Mouse (Mus musculus) layer of hippocampus, postnatal 25 days (tissue): ENCODE results near the gene Ntrk3. TPM values are rescaled to one million over a fixed set of nuclear protein-coding genes. Genes with fewer than 3 reads are reported as not detected.

Source experiments
- DNase-seq, 2 experiments: peaks; one replicate each; pipeline ENCODE4 v3.0.0; 2022; ENCODE audit warnings: mixed read lengths in 2 of 2, low spot score in 1 of 2; ENCODE audit errors: extremely low spot score in 1 of 2
- total RNA-seq, 2 experiments: library from RNA; stranded (reverse); gene quantifications; 2 replicates each; pipeline ENCODE4 v1.2.3; 2021

Ntrk3 gene
- total RNA-seq, 2 experiments from 2014 or later, result 171 to 232 TPM

DNA sequence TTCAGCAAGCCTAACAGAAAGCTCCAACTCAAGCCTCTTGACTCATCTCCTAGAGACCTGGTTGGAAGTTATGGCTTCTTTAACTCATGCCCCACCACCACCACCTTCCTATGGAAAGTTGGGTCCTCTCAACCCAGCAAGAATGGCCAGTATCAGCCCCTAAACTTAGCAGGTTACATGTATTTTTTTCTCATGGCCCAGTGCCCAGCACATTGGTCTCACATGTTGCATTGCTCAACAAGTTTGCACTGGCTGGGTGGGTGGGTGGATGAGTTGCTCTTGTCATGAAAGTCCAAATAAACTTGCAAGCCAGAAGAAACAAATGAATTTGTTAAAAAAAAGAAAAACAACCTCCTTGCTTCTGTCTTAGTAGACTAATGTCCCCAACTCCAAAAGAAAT lies 353.7 kb downstream of the Ntrk3 start:
- DNase-seq, result no peak

DNA sequence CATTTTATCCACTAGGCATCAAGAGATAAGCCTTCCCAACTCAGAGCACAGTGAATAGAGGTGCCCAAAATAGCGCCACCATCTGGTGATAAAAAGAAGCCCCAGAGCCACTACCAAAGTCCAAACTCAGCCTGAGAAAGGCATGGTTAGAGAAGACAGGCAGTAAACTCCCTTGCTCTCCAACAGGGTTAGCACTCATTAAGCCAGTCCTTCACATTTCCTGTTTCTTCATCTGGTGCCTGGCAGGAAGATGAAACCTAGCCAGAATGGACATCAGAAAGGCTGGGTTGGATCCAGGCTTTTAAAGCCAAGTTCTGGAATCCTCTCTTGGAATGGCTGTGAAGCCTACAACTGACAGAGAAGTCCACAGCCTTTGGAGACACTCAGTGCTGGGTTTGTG lies 355.7 kb downstream of the Ntrk3 start:
- DNase-seq, result no peak

DNA sequence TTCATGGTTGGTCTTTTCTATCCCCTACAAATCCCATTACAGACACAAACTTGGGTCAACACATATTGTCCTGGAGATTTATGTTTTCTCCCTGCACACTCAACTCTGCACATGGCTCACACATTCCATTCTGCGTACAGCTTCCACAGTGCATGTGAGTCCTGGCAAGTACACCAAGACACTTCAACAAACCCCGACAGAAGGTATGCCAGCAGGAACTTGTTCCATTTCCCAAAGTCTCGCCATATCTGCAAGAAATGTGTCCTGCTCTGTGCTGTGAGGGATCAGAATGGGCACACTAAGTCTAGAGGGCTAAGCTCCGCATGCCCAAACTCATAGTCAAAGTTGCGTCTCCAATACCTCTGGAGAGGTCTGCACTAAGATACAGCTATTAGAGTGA lies 358.0 kb downstream of the Ntrk3 start:
- no peak for DNase-seq

DNA sequence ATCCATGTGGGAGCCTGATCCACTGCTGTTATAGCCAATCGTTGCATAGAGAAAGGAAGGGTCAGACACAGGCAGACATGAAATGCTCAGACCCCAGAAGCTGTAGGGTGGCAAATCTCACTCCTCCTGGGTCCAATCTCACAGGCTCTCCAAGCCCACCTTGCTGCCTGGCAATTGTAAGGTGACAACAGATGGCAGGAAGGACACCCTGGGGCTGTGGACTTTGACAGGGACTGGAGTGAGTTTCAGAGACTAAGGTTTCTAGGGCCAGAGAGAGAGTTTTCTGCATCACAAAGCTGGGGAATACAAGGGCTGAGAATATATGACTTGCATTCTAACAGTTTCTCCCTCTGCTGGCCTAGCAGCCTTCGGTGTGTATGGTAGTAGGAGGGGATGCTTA lies 359.5 kb downstream of the Ntrk3 start:
- no peak for DNase-seq

DNA sequence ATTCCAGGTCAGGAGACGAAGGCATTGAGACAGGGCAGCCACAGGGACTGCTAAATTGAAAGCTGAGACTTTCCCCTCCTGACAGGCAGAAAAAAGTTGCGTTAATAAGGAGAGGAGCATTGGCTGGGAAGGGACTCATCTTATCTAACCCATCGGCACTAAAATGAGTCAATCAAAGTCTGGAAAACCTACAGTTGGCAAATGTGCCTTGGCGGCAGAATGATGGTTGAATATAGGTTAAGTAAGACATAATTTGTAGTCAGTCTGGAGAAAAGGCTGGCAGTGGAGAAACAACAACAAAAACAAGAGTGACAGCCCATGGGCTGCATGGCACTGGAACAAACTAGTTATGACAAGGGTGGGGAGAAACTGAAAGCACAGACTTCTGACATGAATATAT lies 360.9 kb downstream of the Ntrk3 start:
- DNase-seq, result no peak

DNA sequence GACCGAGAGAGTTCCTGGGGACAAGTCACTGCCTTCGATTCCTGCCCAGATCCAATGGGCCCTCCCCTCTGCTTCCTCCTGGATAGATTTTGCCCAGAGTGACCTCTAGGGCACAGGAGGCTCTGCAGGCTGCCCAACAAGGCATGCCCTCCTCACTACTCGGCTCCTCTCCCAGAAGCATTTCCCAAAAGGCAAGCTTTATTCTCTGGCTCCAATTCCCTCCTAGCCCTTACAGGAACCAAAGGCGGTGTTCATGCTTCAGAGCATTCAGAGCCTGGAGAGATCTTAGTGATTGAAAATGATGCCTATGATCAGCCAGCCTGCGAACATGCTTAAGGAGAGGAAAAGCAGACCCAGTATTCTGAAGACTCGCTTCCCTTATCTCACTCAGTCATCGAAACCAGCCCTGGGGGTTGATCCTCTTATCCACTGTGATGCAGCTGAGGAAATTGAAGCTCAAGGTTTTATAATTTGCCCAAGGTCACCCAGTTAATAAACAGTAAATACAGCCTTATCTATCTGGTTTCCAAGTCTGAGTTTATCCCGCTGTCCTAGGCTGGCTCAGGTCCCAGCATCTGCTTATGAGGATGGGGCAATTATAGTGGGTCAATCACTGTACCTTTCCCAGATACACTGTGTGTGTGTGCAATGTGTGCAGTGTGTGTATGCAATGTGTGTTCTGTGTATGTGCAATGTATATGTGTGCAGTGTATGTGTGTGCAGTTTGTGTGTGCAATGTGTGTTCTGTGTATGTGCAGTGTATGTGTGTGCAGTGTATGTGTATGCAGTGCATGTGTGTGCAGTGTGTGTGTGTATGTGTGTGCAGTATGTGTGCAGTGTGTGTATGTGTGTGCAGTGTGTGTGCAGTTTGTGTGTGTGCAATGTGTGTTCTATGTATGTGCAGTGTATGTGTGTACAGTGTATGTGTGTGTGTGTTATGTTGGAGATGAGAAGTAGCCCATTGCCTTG lies 376.2 kb downstream of the Ntrk3 start:
- DNase-seq, result no peak

DNA sequence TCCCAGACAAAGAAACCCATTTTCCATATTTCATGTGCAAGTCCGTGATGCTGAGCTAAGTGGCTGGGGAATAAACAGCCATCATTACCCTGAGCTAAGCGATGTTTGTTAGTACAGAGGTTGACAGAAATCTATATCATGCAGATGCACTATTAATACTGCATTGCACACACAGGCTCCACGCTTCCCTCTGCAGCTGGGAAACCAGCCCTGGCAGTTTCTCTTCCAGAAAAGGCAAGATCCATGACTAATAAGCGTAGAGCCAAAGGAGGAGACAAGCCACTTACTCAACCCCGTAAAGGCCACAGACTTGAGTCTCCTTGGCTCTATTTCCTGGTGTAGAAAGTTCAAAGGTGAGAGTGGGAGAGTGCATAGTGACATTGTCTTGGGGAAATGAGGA lies 390.3 kb downstream of the Ntrk3 start:
- no peak for DNase-seq

DNA sequence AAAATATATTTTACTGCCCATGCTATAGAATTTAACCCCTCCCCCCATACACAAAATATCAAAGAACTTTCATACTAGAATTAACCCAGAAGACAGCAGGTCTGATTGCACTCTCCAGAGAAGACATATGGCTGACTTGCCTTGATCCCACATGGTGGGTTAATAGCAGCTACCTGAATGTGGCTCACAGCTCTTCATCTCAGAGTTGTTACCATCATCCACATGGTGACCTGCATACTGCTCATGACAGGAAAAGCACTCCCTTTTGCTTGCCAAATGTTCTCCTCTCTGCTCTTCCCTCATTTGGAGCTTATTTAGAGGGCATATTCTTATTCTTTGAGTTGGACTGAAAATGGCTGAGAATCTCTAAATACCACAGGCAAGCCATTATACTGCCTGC lies 404.4 kb downstream of the Ntrk3 start:
- DNase-seq, result no peak

DNA sequence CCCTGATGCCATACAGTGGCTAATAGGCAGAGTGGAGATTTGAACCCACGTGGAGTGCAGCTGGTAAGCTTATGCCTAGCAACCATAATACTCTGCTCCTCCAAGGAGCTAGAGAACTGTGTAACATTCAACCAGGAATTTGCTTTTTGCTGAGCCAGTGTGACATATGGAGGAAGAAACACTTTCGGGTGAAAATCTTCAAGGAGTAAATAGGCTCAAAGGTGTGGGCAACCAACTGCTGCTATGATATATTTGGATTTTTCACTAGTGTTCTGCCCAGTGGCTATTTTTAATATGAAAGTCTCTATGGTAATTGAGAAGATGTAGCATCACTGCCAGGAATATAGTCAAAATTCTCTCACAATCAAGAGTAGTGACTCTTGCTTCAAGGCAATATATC lies 409.5 kb downstream of the Ntrk3 start:
- DNase-seq, result no peak

DNA sequence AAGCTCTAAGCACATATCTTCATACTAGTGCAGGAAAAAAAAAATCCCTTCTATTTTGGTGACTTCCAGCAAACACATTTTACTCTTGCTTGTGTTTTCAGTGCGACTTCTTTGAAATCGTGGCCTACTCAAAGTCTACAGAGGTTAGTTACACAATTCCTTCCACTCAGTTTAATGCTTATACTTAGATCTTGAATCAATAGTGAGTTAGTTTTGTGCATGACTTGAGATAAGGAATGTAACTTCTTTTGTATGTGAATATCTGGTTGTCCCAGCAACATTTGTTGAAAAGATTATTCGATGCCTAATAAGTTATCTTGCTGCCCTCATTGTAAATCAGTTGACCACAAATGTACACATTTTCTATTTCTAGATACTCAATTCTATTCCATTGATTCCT lies 411.6 kb downstream of the Ntrk3 start:
- no peak for DNase-seq

DNA sequence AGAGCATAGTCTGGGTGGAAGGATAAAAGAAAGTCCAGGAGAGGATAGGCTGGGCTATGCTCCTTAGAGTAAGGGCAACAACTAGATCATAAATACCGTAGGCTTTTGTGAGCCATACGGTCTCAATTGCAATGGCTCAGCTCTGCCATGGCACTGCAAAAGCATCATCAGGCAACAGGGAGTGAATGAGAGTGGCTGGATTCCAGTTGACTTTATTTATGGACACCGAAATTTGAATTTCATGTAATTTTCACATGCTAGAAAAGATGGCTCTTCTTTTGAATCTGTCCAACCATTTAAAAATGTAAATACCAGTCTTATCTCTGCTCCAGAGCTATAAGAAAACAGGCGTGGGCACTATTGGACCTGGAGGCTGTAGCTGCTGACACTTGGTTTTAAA lies 419.2 kb downstream of the Ntrk3 start:
- DNase-seq, result no peak

DNA sequence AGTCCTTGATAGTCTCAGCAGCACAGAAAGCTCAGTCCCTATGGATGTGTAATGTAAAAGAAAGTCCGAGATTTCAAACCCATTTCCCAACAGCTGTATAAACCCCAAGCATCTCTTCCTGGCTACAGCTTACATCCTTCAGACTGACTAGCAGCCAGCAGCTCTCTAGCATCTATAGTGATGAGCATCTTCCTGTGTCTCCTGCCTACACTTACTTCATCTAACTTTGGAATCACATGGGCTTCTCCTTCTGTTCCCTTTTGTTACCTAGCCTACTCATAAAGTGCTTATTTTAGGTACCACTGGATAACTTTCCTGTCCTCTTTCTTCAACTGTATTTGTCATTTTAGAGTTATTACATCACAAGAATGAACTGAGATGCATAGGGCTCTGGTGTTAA lies 432.0 kb downstream of the Ntrk3 start:
- DNase-seq, result no peak

DNA sequence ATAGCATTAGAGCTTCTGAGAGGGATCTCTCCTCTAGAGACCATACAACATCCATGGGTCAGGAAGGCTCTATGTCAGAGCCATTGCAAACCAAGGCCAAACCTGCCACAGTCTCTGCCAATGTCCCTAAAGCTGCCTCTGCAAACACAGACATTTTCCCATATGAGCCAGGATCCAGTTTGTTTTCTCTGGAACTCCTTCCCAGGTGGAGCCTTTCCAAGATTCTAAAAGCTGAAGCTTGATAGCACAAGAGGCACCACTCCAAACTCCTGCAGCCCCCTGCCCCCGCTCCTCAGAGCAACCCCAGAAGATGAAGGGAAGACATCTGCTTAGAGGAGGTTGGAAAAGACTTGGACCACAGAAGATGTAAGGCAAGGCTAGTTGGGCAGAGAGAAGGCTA lies 432.8 kb downstream of the Ntrk3 start:
- no peak for DNase-seq

DNA sequence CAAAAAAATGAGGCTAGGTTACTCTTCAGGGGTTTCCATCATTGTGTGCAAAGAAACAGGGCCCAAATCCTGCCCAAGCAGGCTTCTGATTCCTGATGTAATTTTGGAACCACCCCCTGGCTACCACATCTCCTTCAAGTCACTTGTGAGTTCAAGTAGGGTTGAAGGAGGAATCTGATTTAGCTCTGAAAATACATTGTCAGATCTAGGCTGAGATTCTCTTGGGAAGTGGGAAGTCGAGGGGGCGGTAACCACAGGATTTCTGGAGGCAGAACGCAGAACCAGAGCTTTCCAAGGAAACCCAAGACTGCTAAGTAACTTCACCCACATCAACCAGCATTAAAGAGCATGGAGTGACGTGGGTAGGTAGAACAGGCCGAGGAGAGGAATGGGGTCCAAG lies 440.5 kb downstream of the Ntrk3 start:
- no peak for DNase-seq

DNA sequence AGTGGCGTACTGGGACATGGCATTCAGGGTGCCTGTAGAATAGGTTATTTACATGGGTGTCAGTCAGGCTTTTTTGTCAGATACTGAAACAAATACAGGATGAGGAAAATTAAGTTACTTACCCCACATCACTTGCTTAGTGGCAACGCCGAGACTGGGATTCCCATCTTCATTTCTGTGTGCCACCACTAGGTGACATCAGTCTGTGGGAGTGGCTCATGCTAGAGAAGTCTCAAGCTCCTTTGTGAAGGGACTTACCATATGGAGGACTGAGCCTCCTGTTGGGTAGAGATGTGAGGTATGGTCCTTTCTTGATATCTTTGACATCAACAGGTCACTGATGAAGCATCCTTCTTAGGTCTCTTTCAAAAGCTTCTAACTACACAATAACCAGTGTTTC lies 443.5 kb downstream of the Ntrk3 start:
- no peak for DNase-seq

DNA sequence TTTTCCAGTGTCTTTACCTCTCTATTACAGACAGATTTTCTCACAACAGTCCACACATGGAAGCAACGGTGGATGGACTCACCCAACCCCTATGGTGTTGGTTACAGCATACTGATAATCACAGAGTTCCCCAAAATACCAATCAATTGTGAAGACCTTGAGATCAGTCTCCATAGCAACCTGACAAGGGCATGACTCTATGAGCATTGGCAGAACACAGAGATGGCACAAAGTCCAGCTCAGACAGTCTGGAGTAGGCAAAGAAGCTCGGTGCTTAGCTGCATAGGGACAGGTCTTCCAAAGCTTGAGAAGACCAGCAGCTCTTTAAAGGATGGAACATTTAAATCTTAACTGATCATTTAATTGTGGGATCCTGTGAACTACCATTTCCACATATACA lies 447.6 kb downstream of the Ntrk3 start:
- DNase-seq, result no peak

DNA sequence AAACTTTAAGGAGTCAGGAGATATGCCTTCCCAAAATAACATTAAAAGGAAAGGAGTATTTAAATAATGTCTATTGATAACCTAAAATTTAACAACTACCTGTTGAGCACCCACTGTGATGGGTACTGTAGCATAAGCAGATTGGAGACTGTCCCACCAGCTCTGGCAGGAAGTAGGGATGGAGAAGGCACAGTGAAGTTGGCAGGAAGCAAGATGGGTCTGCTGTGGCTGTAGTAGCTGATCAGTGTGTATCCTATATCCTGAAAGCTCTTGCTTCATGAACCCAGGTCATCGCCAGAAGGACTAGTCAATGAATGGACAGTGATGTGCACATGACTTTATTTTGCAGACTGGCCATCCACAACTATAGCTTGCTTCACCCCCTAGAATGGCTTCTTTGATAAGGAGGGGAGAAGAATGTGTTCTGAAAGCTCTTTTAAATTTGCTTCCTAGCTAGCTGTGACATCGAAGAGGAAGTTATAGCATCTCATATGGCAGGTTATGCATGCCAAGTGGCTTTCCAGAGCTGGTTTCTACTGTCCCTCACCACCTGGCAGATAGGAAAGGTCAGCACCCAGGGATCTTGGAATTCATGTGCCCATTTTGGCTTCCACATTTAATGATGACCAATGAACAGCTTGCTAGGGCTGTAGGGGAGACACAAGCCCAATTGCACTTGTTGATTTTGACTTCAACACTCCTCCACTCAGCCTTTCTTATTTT lies 451.1 kb downstream of the Ntrk3 start:
- no peak for DNase-seq

DNA sequence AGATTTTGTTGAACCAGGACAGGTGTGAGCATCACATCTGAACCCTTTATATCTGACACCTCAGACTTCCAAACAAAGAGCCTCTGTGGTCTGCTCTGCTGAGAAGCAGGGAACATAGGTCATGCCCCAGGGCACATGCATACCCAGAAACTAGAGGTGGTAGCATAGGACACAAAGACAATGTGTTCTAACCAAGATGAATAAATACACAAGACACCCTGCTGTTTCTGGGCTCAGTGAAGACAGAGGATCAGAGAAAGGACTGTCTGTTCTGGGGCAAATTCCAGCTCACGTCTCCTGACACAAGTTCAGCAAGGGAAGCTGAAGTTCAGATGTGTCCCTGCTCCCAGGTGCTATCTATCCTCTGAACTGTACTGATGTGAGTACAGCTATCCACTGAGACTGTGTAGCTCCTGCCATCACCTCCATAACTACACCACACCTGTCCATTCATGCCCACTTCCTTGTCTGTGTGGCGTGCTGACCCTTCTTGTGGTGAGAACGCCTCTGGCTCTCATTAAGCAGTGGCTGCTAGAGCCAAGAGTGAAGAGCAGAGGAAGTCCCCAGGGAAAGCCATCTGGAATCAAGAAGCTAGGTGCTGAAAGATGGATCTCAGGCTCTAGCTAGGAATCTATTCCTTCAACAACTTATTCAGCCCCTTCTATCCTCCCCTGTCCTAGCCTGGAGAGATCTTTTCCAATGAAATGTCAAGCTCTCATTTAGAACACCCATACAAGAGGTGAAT lies 468.1 kb downstream of the Ntrk3 start:
- no peak for DNase-seq

DNA sequence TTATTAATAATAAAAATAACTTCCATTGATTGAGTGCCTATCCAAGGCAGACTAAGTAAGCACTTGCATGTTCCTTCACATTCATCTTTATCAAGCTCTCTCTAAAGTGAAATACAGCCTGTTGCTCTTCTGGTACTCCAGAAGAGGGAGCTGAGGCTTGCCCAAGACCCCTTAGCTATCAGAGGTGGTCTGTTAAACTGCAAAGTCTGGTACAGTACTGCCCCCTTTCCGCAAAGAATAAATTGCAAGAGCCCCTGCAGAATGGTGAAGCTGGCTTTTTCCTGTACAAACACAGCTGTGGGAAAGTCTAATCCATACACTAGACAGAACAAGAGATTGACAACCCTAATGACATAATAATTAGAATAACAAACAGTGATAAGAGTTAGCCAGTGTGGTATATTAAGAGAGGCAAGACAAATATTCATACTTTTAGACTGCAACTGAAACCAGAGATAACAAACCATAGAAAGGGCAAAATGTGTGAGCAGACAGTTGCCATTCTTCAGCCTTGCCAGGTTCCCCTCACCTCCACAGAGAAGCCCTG lies 470.3 kb downstream of the Ntrk3 start:
- DNase-seq, result peak in 1 of 2 experiments; percentile 21

DNA sequence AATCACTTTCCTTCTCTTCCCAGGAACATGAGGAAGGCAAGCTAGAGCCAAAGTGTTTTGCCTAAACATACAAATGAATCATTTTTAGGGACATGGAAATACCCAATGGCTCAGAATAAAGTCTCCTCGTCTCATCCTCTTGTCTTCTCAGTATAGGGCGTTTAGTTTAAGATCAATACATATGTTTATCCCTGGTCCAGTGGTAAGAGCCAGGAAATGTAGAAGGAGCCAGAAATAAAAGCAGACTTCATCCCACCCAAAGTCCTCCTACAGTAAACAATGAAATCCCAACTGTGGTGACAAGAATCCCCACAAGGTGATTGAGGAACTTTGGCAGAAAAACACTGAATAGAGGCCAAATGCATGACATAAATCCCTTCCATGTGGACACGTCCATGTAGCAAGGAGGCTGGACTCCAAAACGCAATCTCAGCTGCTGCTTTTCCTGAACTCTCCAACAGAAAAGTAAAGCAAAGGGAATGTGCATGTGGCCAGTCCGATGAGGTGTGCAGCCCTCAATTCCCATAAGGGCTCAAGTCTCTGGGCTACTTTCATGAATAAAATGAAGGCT lies 473.3 kb downstream of the Ntrk3 start:
- DNase-seq, result no peak
